Mouse (Mus musculus) ES-Bruce4 (cell line): Measurements from ENCODE around the gene Cacna1f.

Experiments
- CTCF ChIP-seq: IDR thresholded peaks from one replicate; pipeline ENCODE4 v1.8.1; 2011; ENCODE audit warnings: low read depth, low read length
- POLR2A ChIP-seq: IDR thresholded peaks from one replicate; pipeline ENCODE4 v1.8.1; 2011; ENCODE audit warnings: low read length; ENCODE audit not compliant: insufficient read depth

GRCm38 (mm10) chrX:7595371-7595770 lies 11.5 kb upstream of the Cacna1f start:
- TF ChIP-seq CTCF (no peak), POLR2A (no peak)
